Mouse (Mus musculus) cerebellum, adult (tissue): Measurements from ENCODE around the gene Ppp1r1c.

Source experiments
- ATAC-seq: cut with Nextera tagmentation; 2 replicates; pipeline ENCODE4 v1.9.2; 2017; ENCODE audit warnings: mild to moderate bottlenecking, moderate library complexity, mixed read lengths; ENCODE audit not compliant: insufficient number of reproducible peaks, low FRiP score, low TSS enrichment

Gene Ppp1r1c

GRCm38 (mm10) chr2:79707575-79707974, at the start of gene Ppp1r1c:
Gene Ppp1r1c, plus strand, starts transcription at chr2:79707780.
- no peak for ATAC-seq

- ATAC-seq, result no peak
These were observed 47.0 kb upstream of the Ppp1r1c start for GRCm38 (mm10) chr2:79660417-79661185.

DNA sequence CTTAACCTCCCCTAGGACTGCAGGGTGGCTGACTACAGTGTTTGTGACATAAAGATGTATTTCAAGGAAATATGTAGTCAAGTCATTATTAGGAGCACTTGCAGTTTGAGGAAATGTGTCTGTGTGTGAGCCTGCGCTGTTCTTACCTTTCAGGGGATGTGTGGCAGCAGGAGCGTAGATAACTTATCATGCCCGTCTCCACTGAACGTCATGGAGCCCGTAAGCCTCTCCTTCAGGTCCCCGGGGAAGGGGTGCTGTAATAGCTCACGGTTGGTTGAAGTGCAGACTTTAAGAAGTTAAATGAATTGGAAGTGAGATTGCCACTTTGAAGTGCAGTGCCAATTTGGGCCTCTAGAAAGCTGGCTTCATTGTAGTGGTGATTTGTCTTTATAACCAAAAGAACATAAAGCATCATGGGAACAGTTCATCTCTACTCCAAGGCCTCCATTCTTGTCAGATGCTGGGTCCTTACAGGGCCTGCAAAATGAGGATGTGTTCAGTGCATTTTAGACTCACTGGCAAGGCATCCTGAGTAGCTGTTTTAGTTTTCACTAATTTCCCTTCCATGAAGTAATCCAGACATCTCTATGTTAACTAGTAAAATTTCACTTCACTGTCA, 46.0 kb upstream of the Ppp1r1c start:
- ATAC-seq, result no peak

DNA sequence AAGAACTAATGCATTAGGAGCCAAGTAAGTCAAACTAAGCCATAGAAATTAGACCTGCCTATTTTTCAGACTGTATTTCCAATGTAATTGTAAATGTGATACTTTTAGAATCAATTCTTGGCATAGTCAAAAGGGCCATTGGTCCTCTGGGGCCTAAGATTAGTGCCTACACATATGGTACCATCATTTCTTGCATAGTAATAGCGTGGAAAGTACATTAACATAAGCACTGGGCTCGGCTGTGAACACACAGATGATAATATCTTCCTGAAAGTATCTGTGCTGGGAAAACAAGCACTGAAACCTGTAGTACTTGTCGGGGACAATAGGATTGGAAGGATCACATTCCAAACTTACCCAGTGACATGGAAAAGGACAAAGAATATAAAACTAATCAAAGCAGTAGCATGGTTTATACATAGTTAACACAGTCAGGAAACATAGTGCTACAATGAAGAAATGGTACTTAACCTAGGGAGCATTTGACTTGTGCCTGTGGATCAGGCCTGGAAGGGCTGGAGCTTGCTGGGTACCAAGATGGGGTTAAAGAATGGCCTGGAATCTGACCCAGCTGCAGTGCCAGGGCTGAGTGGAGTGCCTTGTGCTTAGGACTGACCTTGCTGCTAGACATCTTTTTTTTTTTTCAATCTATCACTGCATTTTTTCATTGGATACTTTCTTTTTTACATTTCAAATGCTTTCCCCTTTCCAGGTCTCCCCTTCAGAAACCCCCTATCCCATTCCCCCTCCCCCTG, 42.9 kb upstream of the Ppp1r1c start:
- ATAC-seq, result no peak

DNA sequence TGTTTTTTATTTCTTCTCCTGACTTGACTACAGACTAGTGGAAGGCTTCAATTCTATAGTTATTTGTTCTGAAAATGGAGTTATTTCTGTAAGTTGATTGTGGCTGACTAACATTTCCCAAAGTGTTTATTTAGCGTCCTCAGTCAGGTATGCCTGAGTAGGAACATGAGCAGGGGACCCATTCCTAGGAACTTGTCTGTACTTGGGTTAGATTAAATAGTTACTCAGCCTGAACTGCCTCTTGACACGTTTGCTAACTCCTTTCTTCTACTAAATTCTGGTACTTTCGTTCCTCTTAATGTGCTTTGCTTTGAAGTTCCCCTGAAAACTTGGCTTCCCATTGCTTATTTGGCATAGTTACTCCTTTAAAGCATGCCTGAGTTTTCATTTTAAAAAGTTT, 42.1 kb upstream of the Ppp1r1c start:
- ATAC-seq, result no peak

DNA sequence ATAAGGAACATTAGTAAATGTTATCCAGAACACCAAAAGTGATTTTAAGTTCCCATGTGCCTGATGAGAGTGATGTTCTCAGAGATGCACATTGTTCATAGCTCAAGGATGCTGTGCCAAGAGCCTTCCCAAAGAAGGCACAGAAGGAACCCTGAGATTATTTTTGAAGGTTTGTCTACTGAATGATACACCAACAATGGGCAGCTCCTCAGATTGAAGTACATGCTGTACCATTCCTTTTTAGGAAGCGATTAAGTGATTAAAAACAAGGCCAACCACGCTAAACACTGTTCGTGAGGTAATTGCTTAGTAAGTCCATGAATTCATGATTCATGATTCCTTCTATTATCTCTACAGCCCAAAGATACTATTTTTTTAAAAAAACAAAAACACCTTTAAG, 32.3 kb upstream of the Ppp1r1c start:
- ATAC-seq, result no peak

GRCm38 (mm10) chr2:79677663-79678257, 29.8 kb upstream of the Ppp1r1c start:
- ATAC-seq, result no peak

DNA sequence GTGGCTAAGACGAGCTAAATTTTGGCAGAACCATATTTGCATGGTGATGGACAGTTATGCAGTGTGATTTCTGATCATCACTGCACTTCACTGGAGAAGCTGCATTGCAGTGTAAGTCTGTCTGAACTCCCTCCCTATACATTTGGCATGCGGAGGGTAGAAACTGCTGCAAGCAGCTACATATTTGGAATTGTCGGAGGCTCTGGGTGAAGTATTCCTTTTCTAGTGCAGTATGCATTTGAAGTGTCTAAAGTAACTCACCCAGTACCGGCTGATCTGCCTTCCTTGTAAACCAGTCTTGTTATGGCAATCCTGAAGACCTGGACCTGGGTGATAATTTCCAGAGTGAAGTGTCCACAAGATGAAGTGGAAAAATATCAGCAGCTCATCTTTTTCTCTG, 25.9 kb upstream of the Ppp1r1c start:
- ATAC-seq, result no peak

GRCm38 (mm10) chr2:79683258-79683657, 24.3 kb upstream of the Ppp1r1c start:
- no peak for ATAC-seq

- ATAC-seq, result no peak
These were observed 16.7 kb upstream of the Ppp1r1c start for GRCm38 (mm10) chr2:79690838-79691237.

- ATAC-seq, result no peak
These were observed 12.4 kb upstream of the Ppp1r1c start for GRCm38 (mm10) chr2:79695190-79695589.

DNA sequence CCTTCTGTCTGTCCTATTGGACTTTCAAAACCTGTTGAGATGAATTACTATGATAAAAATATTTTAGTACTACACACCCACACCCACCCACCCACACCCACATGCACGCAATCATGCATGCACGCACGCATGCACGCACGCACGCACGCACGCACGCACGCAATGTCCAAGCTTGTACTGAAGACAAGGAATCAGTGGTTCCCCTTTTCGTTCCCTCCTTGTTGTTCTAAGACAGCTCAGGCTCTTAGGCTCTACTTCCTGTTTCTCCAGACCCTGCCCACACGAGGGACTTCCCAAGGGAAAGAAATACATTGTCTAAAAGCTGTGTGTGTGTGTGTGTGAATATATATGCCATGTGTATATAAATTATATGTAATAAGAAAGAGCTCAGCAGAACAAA, 11.6 kb upstream of the Ppp1r1c start:
- ATAC-seq, result no peak

DNA sequence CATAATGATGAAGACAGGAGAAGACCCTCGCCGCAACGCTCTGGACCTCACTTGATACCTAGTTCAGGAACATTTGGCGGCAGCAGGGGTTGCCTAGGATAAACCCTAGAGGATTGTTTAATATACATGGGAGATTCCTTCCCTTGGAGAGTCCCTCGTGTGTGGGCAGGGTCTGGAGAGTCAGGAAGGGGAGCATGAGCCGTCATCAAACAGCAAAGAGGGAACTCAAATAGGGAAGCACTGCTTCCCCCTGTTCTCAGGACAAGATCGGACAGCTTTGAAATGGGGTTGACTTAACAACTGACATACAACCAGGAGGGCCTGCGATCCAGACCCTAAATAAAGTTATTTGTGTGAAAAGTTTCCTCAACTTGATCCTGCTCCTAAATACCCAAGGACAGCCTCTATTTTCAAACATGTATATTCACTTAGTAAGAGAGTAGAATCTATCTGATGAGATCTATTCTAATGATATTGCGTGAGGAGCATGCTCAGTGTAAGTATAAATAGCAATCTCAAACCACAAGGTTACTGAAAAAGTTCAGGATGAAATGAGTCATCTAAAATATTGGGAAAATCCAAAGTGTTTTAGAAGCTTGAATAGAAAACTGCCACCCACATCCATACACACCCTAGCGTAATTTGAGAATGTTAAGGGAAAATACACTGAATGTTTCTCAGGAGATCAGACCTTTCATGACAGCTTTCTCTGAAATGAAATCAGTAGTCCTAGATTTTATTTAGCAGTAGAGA, 10.9 kb upstream of the Ppp1r1c start:
- ATAC-seq, result no peak

GRCm38 (mm10) chr2:79698166-79698565, 9.4 kb upstream of the Ppp1r1c start:
- ATAC-seq, result no peak

DNA sequence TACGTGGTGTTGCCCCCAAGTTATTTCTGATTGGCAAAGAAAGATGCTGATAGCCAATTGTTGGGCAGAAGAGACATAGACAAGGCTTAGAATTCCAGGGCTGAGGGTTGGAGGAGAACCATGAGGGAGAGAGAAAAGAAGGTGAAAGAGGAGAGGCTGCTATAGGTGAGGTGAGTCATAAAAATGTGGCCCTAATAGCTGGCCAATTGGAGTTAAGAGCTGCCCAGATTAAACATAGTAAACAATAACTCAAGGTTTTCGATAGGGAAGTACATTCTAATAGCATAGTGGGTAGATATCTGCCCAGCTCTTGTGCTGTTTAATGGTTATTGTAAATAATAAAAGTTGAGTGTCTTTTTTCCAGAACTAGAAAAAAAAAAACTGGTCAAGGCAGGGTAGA, 2.8 kb upstream of the Ppp1r1c start:
- no peak for ATAC-seq

- ATAC-seq, result no peak
These were observed 6.1 kb downstream of the Ppp1r1c start for GRCm38 (mm10) chr2:79713662-79714091.

DNA sequence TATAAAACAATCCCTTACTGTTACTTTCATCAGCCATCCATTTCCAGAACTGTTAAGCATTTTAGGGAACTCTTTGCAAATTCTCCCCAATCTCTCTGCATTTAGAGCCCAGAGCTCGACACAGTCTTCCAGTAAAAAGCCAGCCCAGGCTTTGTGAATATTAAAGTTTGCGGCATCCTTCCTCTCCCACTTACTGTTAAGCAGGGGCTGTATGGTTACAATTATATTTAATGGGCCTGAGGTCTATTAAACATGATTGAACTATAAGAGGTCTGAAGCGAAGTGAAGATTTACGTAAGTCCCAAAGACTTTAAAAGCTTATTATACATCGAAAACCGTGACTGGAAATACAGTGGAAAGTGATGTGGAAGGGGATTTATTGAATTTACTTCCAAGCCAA, 7.2 kb downstream of the Ppp1r1c start:
- ATAC-seq, result no peak

- ATAC-seq, result no peak
These were observed 8.3 kb downstream of the Ppp1r1c start for GRCm38 (mm10) chr2:79715925-79716324.

DNA sequence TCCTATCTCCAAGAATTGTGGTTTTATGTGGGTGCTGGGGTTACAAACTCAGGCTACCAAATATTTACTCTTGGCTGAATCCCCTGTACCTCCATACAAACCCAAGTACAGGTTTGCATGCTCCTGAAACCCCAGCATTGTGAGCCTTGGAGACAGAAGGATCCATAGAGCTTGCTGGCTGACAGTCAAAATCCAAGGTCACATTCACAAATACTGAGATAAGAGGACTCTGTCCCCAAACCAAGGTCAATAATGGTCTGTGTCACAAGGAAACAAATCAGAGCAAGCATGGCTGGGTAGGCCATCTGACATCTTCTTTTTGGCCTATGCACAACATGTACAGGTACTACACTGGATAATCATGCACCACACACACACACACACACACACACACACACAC, 10.3 kb downstream of the Ppp1r1c start:
- ATAC-seq, result no peak

DNA sequence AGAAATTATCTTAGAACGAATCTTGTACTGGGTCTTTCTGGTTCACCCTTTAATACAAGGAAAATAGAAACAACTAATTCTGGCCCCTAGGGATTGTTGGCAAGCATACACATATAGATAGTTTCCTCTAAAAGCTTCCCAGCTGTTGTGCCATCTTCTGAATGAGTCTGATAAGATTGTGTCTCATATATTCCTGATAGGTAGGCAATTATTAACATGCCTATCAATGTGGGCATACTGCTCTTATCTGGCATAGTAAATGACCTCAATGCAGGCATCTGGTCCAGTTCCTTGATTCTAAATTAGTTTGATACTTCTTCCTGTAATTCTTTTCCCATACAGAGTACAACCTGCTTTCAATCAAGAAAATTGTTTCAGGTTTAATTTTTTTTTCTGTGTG, 14.8 kb downstream of the Ppp1r1c start:
- ATAC-seq, result no peak
